Mouse (Mus musculus) thymus, adult 2 months (tissue): ENCODE data around the gene Icam1.

ENCODE experiments used
- CTCF ChIP-seq: fragments of 200-500 bp; IDR thresholded peaks from 2 replicates; pipeline ENCODE4 v1.5.1; 2012; ENCODE audit warnings: mild to moderate bottlenecking, control low read depth, low read length, moderate library complexity, borderline replicate concordance; ENCODE audit not compliant: control insufficient read depth, poor library complexity, insufficient read depth; ENCODE audit errors: extremely low read depth
- POLR2A ChIP-seq: fragments of 200-500 bp; IDR thresholded peaks from 2 replicates; pipeline ENCODE4 v1.6.1; 2012; ENCODE audit warnings: mild to moderate bottlenecking, low read length, control low read depth, moderate library complexity; ENCODE audit not compliant: control insufficient read depth, poor library complexity, insufficient read depth; ENCODE audit errors: extremely low read depth

DNA sequence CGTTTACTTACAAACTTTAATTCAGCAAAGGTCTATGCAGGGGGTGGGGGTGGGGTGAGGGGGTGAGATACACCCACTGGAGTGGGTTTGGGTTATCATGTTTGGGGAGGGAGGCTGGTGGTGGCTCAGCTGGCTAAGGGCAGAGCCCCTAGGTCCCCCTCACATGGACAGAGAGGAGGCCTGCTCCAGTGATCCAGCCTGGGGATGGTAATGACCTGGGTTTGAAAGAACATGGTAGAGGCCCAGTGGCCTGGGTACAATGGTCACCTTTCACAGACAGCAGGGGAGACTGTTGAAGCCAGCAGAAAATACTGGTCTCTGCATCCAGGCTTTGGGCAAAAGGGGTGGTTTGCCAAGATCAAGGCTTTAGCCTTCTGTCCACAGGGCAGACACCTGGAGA, 58.4 kb downstream of the Icam1 start:
- no peak for TF ChIP-seq POLR2A
- TF ChIP-seq CTCF = no peak
